26 mouse cellular contexts compared by ENCODE assay signal in the genomic region with DNA sequence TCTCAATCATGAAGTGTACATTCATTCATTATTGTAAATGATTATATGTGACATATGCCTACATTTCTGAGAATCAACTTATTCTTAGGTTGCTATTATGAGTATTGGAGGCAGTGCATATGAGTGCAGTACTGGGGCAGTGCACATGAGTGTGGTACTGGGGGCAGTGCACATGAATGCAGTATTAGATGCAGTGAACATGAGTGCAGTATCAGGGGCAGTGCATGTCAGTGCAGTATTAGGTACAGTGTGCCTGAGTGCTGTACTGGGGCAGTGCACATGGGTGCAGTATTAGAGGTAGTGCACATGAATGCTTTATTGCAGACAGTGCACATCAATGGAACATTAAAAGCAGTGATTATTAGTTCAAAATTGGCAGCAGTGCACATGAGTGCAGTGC.
DNase-seq lines count a peak whose midpoint lies in the region; ATAC-seq and TF ChIP-seq lines count a peak whose summit lies in the region.
"Had no signal": no experiment of that assay in that cellular context is flagged by ENCODE, and none has a peak within 500 bp of the region (broad histone marks: within the 10 kb centered on the region; RNA-seq: fewer than 3 reads in every experiment).

No protein-coding gene starts in this region.

- H3K9me3 ChIP-seq in hindbrain, embryonic 15.5 days = no peaks in the 10 kb centered on the region
- no peaks in the 10 kb centered on the region for H3K9me3 ChIP-seq in hindbrain, postnatal 0 days (ENCODE audit: low read length)
- no peaks in the 10 kb centered on the region for H3K9me3 ChIP-seq in CH12.LX (replicated peaks; ENCODE audit: low read length)
- H3K9me3 ChIP-seq in midbrain, embryonic 14.5 days (ENCODE audit: control insufficient read depth, low read length) = no peaks in the 10 kb centered on the region
- H3K9me3 ChIP-seq in neural tube, embryonic 14.5 days (ENCODE audit: control insufficient read depth, low read length) = no peaks in the 10 kb centered on the region
- H3K9me3 ChIP-seq: forebrain, embryonic 15.5 days; heart, embryonic 10.5 days; heart, embryonic 15.5 days; hindbrain, embryonic 13.5 days; limb, embryonic 13.5 days had no signal

- H3K27me3 ChIP-seq in hindbrain, embryonic 15.5 days = no peaks in the 10 kb centered on the region
- H3K27me3 ChIP-seq in hindbrain, postnatal 0 days (ENCODE audit: insufficient read depth, low read length) = no peaks in the 10 kb centered on the region
- no peaks in the 10 kb centered on the region for H3K27me3 ChIP-seq in CH12.LX (replicated peaks)
- no peaks in the 10 kb centered on the region for H3K27me3 ChIP-seq in midbrain, embryonic 14.5 days (ENCODE audit: control insufficient read depth, insufficient read depth, low read length)
- no peaks in the 10 kb centered on the region for H3K27me3 ChIP-seq in neural tube, embryonic 14.5 days (ENCODE audit: control insufficient read depth, insufficient read depth, low read length)
- H3K27me3 ChIP-seq: forebrain, embryonic 15.5 days; heart, embryonic 15.5 days; hindbrain, embryonic 13.5 days; limb, embryonic 13.5 days had no signal

- no peak for TF ChIP-seq EP300 in CH12.LX (IDR thresholded peaks at IDR 0.05; ENCODE audit: low read length)

- dilution Hi-C loops in CH12.LX (cut with MboI; ENCODE audit: extremely low pct_ligation_motif_present, extremely low pct_unique_long_range_greater_than_20kb, low sequenced_read_pairs) = no loop called here

- no peak for TF ChIP-seq POLR2A in CH12.LX (IDR thresholded peaks at IDR 0.05; ENCODE audit: low read depth, low read length)

- 0 out of 2 replicates have a peak, but pooled peaks have one; percentile 51 for ATAC-seq in hindbrain, embryonic 15.5 days (ENCODE audit: low FRiP score, low read depth)
- no peak for ATAC-seq in hindbrain, postnatal 0 days
- ATAC-seq in midbrain, embryonic 14.5 days (ENCODE audit: low FRiP score, low TSS enrichment) = peak; percentile 55; the same call in 1 of the 2 replicates
- ATAC-seq in neural tube, embryonic 14.5 days (ENCODE audit: low read depth) = peak; percentile 77
- no peak for ATAC-seq in activated CD4-positive, CD25-positive, alpha-beta regulatory T cell, adult 4 months
- ATAC-seq: CD4-positive, CD25-positive, alpha-beta regulatory T cell, adult 4 months; forebrain, embryonic 15.5 days; inflammation-experienced regulatory T-cells, adult 6 months had no signal

- in situ Hi-C loops in CH12.LX (cut with MboI; ENCODE audit: low pct_ligation_motif_present, low pct_unique_long_range_greater_than_20kb, low sequenced_read_pairs) = no loop called here

- TF ChIP-seq CTCF in hindbrain, postnatal 0 days (IDR thresholded peaks at IDR 0.05; ENCODE audit: low read depth) = no peak
- TF ChIP-seq CTCF in CH12.LX (conservative IDR thresholded peaks at IDR 0.05 in 1 of 2, IDR thresholded peaks at IDR 0.05 in 1 of 2; ENCODE audit: low read depth in 2 of 2, low read length in 2 of 2) = no peak

- H3K9ac ChIP-seq in hindbrain, embryonic 15.5 days = no peak overlapping the region
- no peak overlapping the region for H3K9ac ChIP-seq in hindbrain, postnatal 0 days (replicated peaks; ENCODE audit: low read length)
- no peak overlapping the region for H3K9ac ChIP-seq in CH12.LX (ENCODE audit: insufficient read depth, low read depth)
- H3K9ac ChIP-seq in midbrain, embryonic 14.5 days (replicated peaks; ENCODE audit: low read length) = no peak overlapping the region
- H3K9ac ChIP-seq in neural tube, embryonic 14.5 days (replicated peaks; ENCODE audit: low read depth, low read length) = no peak overlapping the region
- H3K9ac ChIP-seq: forebrain, embryonic 15.5 days; heart, embryonic 15.5 days; hindbrain, embryonic 13.5 days; limb, embryonic 13.5 days had no signal

- no peak overlapping the region for H3K4me3 ChIP-seq in hindbrain, embryonic 15.5 days
- H3K4me3 ChIP-seq in hindbrain, postnatal 0 days (ENCODE audit: low read length) = no peak overlapping the region
- H3K4me3 ChIP-seq in CH12.LX (replicated peaks in 1 of 3; ENCODE audit: low read depth in 2 of 3, low read length in 2 of 3, poor library complexity in 1 of 3) = peak overlapping the region in 1 of 3 experiments; percentile 3
- H3K4me3 ChIP-seq in midbrain, embryonic 14.5 days (replicated peaks; ENCODE audit: low read depth, low read length) = no peak overlapping the region
- no peak overlapping the region for H3K4me3 ChIP-seq in neural tube, embryonic 14.5 days (ENCODE audit: low read depth, low read length)
- H3K4me3 ChIP-seq: forebrain, embryonic 15.5 days; heart, embryonic 10.5 days; heart, embryonic 15.5 days; hindbrain, embryonic 13.5 days; limb, embryonic 13.5 days had no signal

- TF ChIP-seq RAD21 in CH12.LX (IDR thresholded peaks at IDR 0.05; ENCODE audit: low read depth, low read length) = no peak

- H3K36me3 ChIP-seq in hindbrain, embryonic 15.5 days = no peaks in the 10 kb centered on the region
- no peaks in the 10 kb centered on the region for H3K36me3 ChIP-seq in hindbrain, postnatal 0 days (ENCODE audit: insufficient read depth, low read length)
- H3K36me3 ChIP-seq in CH12.LX (replicated peaks in 1 of 2; ENCODE audit: control insufficient read depth in 1 of 2, insufficient read depth in 1 of 2, low read length in 1 of 2) = no peaks in the 10 kb centered on the region
- H3K36me3 ChIP-seq in midbrain, embryonic 14.5 days (ENCODE audit: control insufficient read depth, insufficient read depth, low read length) = no peaks in the 10 kb centered on the region
- no peaks in the 10 kb centered on the region for H3K36me3 ChIP-seq in neural tube, embryonic 14.5 days (ENCODE audit: control insufficient read depth, insufficient read depth, low read length)
- H3K36me3 ChIP-seq: forebrain, embryonic 15.5 days; heart, embryonic 10.5 days; heart, embryonic 15.5 days; hindbrain, embryonic 13.5 days; limb, embryonic 13.5 days had no signal

- no peak overlapping the region for H3K4me2 ChIP-seq in hindbrain, embryonic 15.5 days
- H3K4me2 ChIP-seq in hindbrain, postnatal 0 days (ENCODE audit: low read depth, low read length) = no peak overlapping the region
- H3K4me2 ChIP-seq in CH12.LX (ENCODE audit: insufficient read depth, low read depth, poor library complexity, severe bottlenecking) = no peak overlapping the region
- no peak overlapping the region for H3K4me2 ChIP-seq in midbrain, embryonic 14.5 days (ENCODE audit: low read length)
- no peak overlapping the region for H3K4me2 ChIP-seq in neural tube, embryonic 14.5 days (ENCODE audit: low read depth, low read length)
- H3K4me2 ChIP-seq: forebrain, embryonic 15.5 days; heart, embryonic 15.5 days; hindbrain, embryonic 13.5 days; limb, embryonic 13.5 days; liver, embryonic 11.5 days had no signal

- H3K79me2 ChIP-seq in CH12.LX (replicated peaks; ENCODE audit: control insufficient read depth, extremely low read depth, insufficient read depth, poor library complexity, severe bottlenecking) = no peaks in the 10 kb centered on the region

- H3K27ac ChIP-seq in hindbrain, embryonic 15.5 days (replicated peaks) = no peak overlapping the region
- no peak overlapping the region for H3K27ac ChIP-seq in hindbrain, postnatal 0 days
- H3K27ac ChIP-seq in CH12.LX (ENCODE audit: insufficient read depth, low read depth) = no peak overlapping the region
- no peak overlapping the region for H3K27ac ChIP-seq in midbrain, embryonic 14.5 days (replicated peaks; ENCODE audit: low read depth, low read length)
- no peak overlapping the region for H3K27ac ChIP-seq in neural tube, embryonic 14.5 days (ENCODE audit: low read depth, low read length)
- H3K27ac ChIP-seq: forebrain, embryonic 15.5 days; heart, embryonic 10.5 days; heart, embryonic 15.5 days; hindbrain, embryonic 13.5 days; limb, embryonic 13.5 days had no signal

- DNase-seq in hindbrain, postnatal 0 days (ENCODE audit: low spot score) = no peak
- DNase-seq in CH12.LX (ENCODE audit: extremely low read depth) = no peak
- DNase-seq in midbrain, embryonic 14.5 days = no peak
- no peak for DNase-seq in spleen, postnatal 36 days (ENCODE audit: low spot score in 2 of 2)
- DNase-seq: adrenal gland, postnatal 10 days; cerebellum, adult 8-10 months; cerebellum, postnatal 36 days; gastrocnemius, postnatal 25 days; heart, adult 11 months; kidney, adult 11 months; kidney, postnatal 14 days; lung, postnatal 36 days; right cerebral cortex, postnatal 25 days; thymus, adult 2 months; thymus, postnatal 36 days had no signal

- no peaks in the 10 kb centered on the region for H3K4me1 ChIP-seq in hindbrain, embryonic 15.5 days (replicated peaks)
- no peaks in the 10 kb centered on the region for H3K4me1 ChIP-seq in hindbrain, postnatal 0 days (ENCODE audit: insufficient read depth, low read length)
- no peaks in the 10 kb centered on the region for H3K4me1 ChIP-seq in CH12.LX (ENCODE audit: control insufficient read depth in 1 of 2, insufficient read depth in 2 of 2)
- no peaks in the 10 kb centered on the region for H3K4me1 ChIP-seq in midbrain, embryonic 14.5 days (ENCODE audit: control insufficient read depth, insufficient read depth, low read length)
- H3K4me1 ChIP-seq in neural tube, embryonic 14.5 days (ENCODE audit: control insufficient read depth, insufficient read depth, low read length) = no peaks in the 10 kb centered on the region
- H3K4me1 ChIP-seq: forebrain, embryonic 15.5 days; heart, embryonic 10.5 days; heart, embryonic 15.5 days; hindbrain, embryonic 13.5 days had no signal

TF ChIP-seq in CH12.LX, 34 proteins besides CTCF, POLR2A, EP300 and RAD21:
- TF ChIP-seq KAT2A (IDR thresholded peaks at IDR 0.05; ENCODE audit: insufficient replicate concordance, low read length) = no peak
- TF ChIP-seq PAX5 (IDR thresholded peaks at IDR 0.05; ENCODE audit: low read length) = peak; percentile 24; the same call in 1 of the 2 replicates

Comparison
In these comparisons a context has a peak if more than half of its experiments do, and no peak if none do; other contexts are left out.
1. ATAC-seq: peak in hindbrain, embryonic 15.5 days (single experiment), midbrain, embryonic 14.5 days (single experiment) and neural tube, embryonic 14.5 days (single experiment); none in hindbrain, postnatal 0 days (single experiment) and activated CD4-positive, CD25-positive, alpha-beta regulatory T cell, adult 4 months (single experiment).